ENCODE assay signal across 9 mouse cellular contexts in the genomic region with DNA sequence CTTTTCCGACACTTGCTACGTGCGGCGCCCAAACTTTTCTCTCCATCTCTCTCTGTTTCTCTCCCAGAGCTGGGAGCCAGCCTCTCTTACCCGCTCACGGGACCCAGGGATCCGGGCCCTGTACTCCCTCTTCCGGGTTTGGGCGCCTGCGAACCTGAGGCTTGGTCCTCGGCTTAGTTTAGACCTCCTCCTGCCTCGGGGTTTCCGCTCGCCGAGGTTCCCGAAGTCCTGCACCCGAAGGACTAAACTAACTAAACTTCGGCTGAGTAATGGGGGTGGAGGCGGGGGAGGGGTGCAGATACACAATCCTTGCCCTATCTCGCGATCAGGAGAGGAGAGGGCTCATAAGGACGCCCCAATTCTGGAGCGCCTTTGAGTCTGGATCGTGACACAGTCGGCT. TPM values are rescaled to one million over a fixed set of nuclear protein-coding genes. Genes with fewer than 3 reads are reported as not detected.
DNase-seq lines count a peak whose midpoint lies in the region; ATAC-seq and TF ChIP-seq lines count a peak whose summit lies in the region.
"Had no signal": no experiment of that assay in that cellular context is flagged by ENCODE, and none has a peak within 500 bp of the region (broad histone marks: within the 10 kb centered on the region; RNA-seq: fewer than 3 reads in every experiment).

A gene (minus strand): TSS at position 223 of the 400 bp plus-strand sequence.

- ATAC-seq in hindbrain, embryonic 13.5 days (ENCODE audit: low FRiP score) = peak; percentile 2; the same call in 1 of the 2 replicates
- ATAC-seq in neural tube, embryonic 13.5 days (ENCODE audit: low read depth) = no peak

- intact Hi-C loops in heart, adult 2 months (cut with DNase I) = no loop called here
- intact Hi-C loops in left cerebral cortex, postnatal 14 days (cut with DNase I) = loop anchor here (2.0 to 10.0 kb wide), 3 partner anchors 263 to 741 kb away; no protein-coding TSS in a partner anchor

- no peaks in the 10 kb centered on the region for H3K79me2 ChIP-seq in heart, adult 2 months (replicated peaks; ENCODE audit: control insufficient read depth, insufficient read depth, low read length)

- WGBS in heart, adult 2 months = 3% methylated on average over 25 of the region's 25 CpGs
- WGBS in hindbrain, embryonic 13.5 days = under 1% methylated on average over 25 of the region's 25 CpGs
- WGBS in neural tube, embryonic 13.5 days = under 1% methylated on average over 25 of the region's 25 CpGs

- H3K9ac ChIP-seq in heart, adult 2 months (ENCODE audit: low read depth, low read length) = peak within 1 kb of the TSS; percentile 27; the same call in 1 of the 2 replicates
- peak within 1 kb of the TSS; percentile 86 for H3K9ac ChIP-seq in hindbrain, embryonic 13.5 days
- peak within 1 kb of the TSS; percentile 89 for H3K9ac ChIP-seq in neural tube, embryonic 13.5 days

- peak within 1 kb of the TSS; percentile 52 for H3K4me3 ChIP-seq in heart, adult 2 months
- H3K4me3 ChIP-seq in hindbrain, embryonic 13.5 days = peak within 1 kb of the TSS; percentile 61
- peak within 1 kb of the TSS; percentile 69 for H3K4me3 ChIP-seq in neural tube, embryonic 13.5 days

- TF ChIP-seq POLR2A in heart, adult 2 months (IDR thresholded peaks at IDR 0.05; ENCODE audit: insufficient read depth, low read depth, low read length) = no peak

- H3K9me3 ChIP-seq in hindbrain, embryonic 13.5 days = no peaks in the 10 kb centered on the region
- no peaks in the 10 kb centered on the region for H3K9me3 ChIP-seq in neural tube, embryonic 13.5 days

- H3K4me2 ChIP-seq in hindbrain, embryonic 13.5 days = peak within 1 kb of the TSS; percentile 86
- peak within 1 kb of the TSS; percentile 85 for H3K4me2 ChIP-seq in neural tube, embryonic 13.5 days

- H3K4me1 ChIP-seq in heart, adult 2 months (ENCODE audit: control insufficient read depth, insufficient read depth, low read length) = no peaks in the 10 kb centered on the region
- H3K4me1 ChIP-seq in hindbrain, embryonic 13.5 days (replicated peaks) = peaks cover 69% of the 10 kb centered on the region
- peaks cover 80% of the 10 kb centered on the region for H3K4me1 ChIP-seq in neural tube, embryonic 13.5 days (replicated peaks)

- TF ChIP-seq EP300 in heart, adult 2 months (IDR thresholded peaks at IDR 0.05; ENCODE audit: insufficient read depth, low read depth, low read length) = no peak

- no peaks in the 10 kb centered on the region for H3K36me3 ChIP-seq in heart, adult 2 months (ENCODE audit: control insufficient read depth, insufficient read depth, low read length)
- no peaks in the 10 kb centered on the region for H3K36me3 ChIP-seq in hindbrain, embryonic 13.5 days
- no peaks in the 10 kb centered on the region for H3K36me3 ChIP-seq in neural tube, embryonic 13.5 days

- DNase-seq in heart, adult 2 months = no peak
- DNase-seq in heart, adult 9 months (ENCODE audit: low spot score in 2 of 2) = no peak
- DNase-seq in ZHBTc4 (ENCODE audit: low read depth, low spot score) = peak; percentile 67
- DNase-seq in left cerebral cortex, postnatal 14 days (ENCODE audit: low spot score in 2 of 2) = no peak
- DNase-seq in gastrocnemius, postnatal 4 days (ENCODE audit: low spot score in 2 of 2) = no peak
- no peak for DNase-seq in urinary bladder, adult 18-20 months (ENCODE audit: low spot score in 2 of 2)

- no peak for TF ChIP-seq CTCF in heart, adult 2 months (IDR thresholded peaks at IDR 0.05)

- H3K27ac ChIP-seq in heart, adult 2 months = no peak within 1 kb of the TSS
- peak within 1 kb of the TSS; percentile 94 for H3K27ac ChIP-seq in hindbrain, embryonic 13.5 days
- H3K27ac ChIP-seq in neural tube, embryonic 13.5 days (replicated peaks) = peak within 1 kb of the TSS; percentile 98

- peaks cover 38% of the 10 kb centered on the region for H3K27me3 ChIP-seq in heart, adult 2 months (ENCODE audit: control insufficient read depth, insufficient read depth, low read length)
- H3K27me3 ChIP-seq in hindbrain, embryonic 13.5 days = peaks cover 69% of the 10 kb centered on the region
- H3K27me3 ChIP-seq in neural tube, embryonic 13.5 days = peaks cover 36% of the 10 kb centered on the region
- H3K27me3 ChIP-seq: CH12.LX had no signal

RNA-seq across cellular contexts. Expression of the gene that starts here (rescaled TPM):
- 1 to 10 TPM in 1 of 2 experiments, under 1 TPM in 1; 0.91 to 1.2 TPM for total RNA-seq in heart, adult 2 months (2021)
- polyA plus RNA-seq in heart, adult 2 months (2012; rRNA removed) = 0.80 and 1.1 TPM in 2 replicates
- polyA plus RNA-seq in hindbrain, embryonic 13.5 days (2015; fragmentation: Nextera tagmentation; extraction: Ambion mirVana) = 9.3 and 10.5 TPM in 2 replicates
- total RNA-seq in left cerebral cortex, postnatal 14 days (2021) = 10 to 100 TPM; 12.1 to 13.7 TPM
- polyA plus RNA-seq in neural tube, embryonic 13.5 days (2015; fragmentation: Nextera tagmentation; extraction: Ambion mirVana) = 17.1 and 17.2 TPM in 2 replicates
- total RNA-seq in gastrocnemius, postnatal 4 days (2021) = under 1 TPM; 0.17 to 0.34 TPM
- total RNA-seq: CH12.LX had no signal

Comparison
In these comparisons a context has a peak if more than half of its experiments do, and no peak if none do; other contexts are left out.
1. RNA of the gene that starts here (total RNA-seq): 12.1 to 13.7 TPM in left cerebral cortex, postnatal 14 days; 0.91 to 1.2 TPM in heart, adult 2 months and 0.17 to 0.34 TPM in gastrocnemius, postnatal 4 days; every median in the first group is over 4 times any median in the second.
2. H3K9ac ChIP-seq: peak in every context shown above with its lines; median percentile 89 in neural tube, embryonic 13.5 days; 86 in hindbrain, embryonic 13.5 days; 27 in heart, adult 2 months.
3. Peak in every context shown above with its lines, with median percentiles within 50 percentile points of each other: H3K4me3 ChIP-seq.